ENCODE assay signal across 17 mouse cellular contexts in the genomic region with DNA sequence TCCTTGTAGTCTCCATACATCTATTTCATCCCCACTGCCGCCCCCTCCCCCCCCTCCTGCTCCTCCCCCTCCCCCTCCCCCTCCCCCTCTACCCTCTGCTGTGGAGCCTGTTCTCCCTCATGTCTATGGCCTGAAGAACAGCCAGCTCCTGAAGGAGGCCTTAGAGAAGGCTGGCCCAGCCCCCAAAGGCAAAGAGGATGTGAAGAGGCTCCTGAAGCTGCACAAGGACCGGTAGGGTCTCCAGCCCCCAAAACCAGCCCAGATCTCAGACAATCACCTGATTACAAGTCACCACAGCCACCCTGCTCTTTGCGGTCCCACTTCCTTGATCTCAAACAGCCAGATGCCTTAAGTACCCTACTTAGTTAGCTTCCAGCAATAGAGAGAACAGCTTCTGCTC. TPM values are rescaled to one million over a fixed set of nuclear protein-coding genes. Genes with fewer than 3 reads are reported as not detected.
A peak's percentile ranks its signal among the peaks of the same experiment; 100 is the strongest.
DNase-seq lines count a peak whose midpoint lies in the region; ATAC-seq and TF ChIP-seq lines count a peak whose summit lies in the region.
"Had no signal": no experiment of that assay in that cellular context is flagged by ENCODE, and none has a peak within 500 bp of the region (broad histone marks: within the 10 kb centered on the region; RNA-seq: fewer than 3 reads in every experiment).

No protein-coding gene starts in this region.

- TF ChIP-seq EP300 in liver, embryonic 14.5 days (IDR thresholded peaks at IDR 0.05; ENCODE audit: low read depth) = no peak

- 0 out of 2 replicates have a peak overlapping the region, but pooled peaks have one; percentile 95 for H3K4me2 ChIP-seq in forebrain, embryonic 12.5 days
- H3K4me2 ChIP-seq in forebrain, embryonic 14.5 days (ENCODE audit: low read length) = no peak overlapping the region
- peak overlapping the region; percentile 73; the same call in 1 of the 2 replicates for H3K4me2 ChIP-seq in kidney, embryonic 15.5 days
- peak overlapping the region; percentile 86; the same call in 1 of the 2 replicates for H3K4me2 ChIP-seq in liver, embryonic 14.5 days (ENCODE audit: low read depth)

- no peaks in the 10 kb centered on the region for H3K9me3 ChIP-seq in forebrain, embryonic 12.5 days
- no peaks in the 10 kb centered on the region for H3K9me3 ChIP-seq in forebrain, embryonic 14.5 days (replicated peaks; ENCODE audit: control insufficient read depth, low read length)
- no peaks in the 10 kb centered on the region for H3K9me3 ChIP-seq in kidney, embryonic 15.5 days (replicated peaks)
- no peaks in the 10 kb centered on the region for H3K9me3 ChIP-seq in liver, embryonic 14.5 days (ENCODE audit: control insufficient read depth, low read length)
- H3K9me3 ChIP-seq: heart, embryonic 15.5 days; lung, embryonic 15.5 days; midbrain, embryonic 13.5 days had no signal

- H3K4me3 ChIP-seq in forebrain, embryonic 12.5 days (replicated peaks) = no peak overlapping the region
- no peak overlapping the region for H3K4me3 ChIP-seq in forebrain, embryonic 14.5 days (ENCODE audit: low read depth, low read length)
- H3K4me3 ChIP-seq in kidney, embryonic 15.5 days (replicated peaks) = no peak overlapping the region
- no peak overlapping the region for H3K4me3 ChIP-seq in liver, embryonic 14.5 days (ENCODE audit: insufficient read depth in 1 of 2, low read depth in 2 of 2, low read length in 2 of 2)

- no peak overlapping the region for H3K27ac ChIP-seq in forebrain, embryonic 12.5 days
- H3K27ac ChIP-seq in forebrain, embryonic 14.5 days (ENCODE audit: low read depth, low read length) = no peak overlapping the region
- 0 out of 2 replicates have a peak overlapping the region, but pooled peaks have one; percentile 98 for H3K27ac ChIP-seq in kidney, embryonic 15.5 days
- no peak overlapping the region for H3K27ac ChIP-seq in liver, embryonic 14.5 days

- 85% methylated on average over 3 of the region's 3 CpGs for WGBS in forebrain, embryonic 12.5 days
- 85% methylated on average over 3 of the region's 3 CpGs for WGBS in forebrain, embryonic 14.5 days
- WGBS in kidney, embryonic 15.5 days = 89% methylated on average over 3 of the region's 3 CpGs
- 62% methylated on average over 3 of the region's 3 CpGs for WGBS in liver, embryonic 14.5 days (ENCODE audit: insufficient replicate concordance)

- no peak for TF ChIP-seq CTCF in liver, embryonic 14.5 days (IDR thresholded peaks at IDR 0.05; ENCODE audit: low read depth)

- peaks cover 31% of the 10 kb centered on the region for H3K36me3 ChIP-seq in forebrain, embryonic 12.5 days (replicated peaks)
- H3K36me3 ChIP-seq in forebrain, embryonic 14.5 days (ENCODE audit: control insufficient read depth, insufficient read depth, low read length) = peaks cover 30% of the 10 kb centered on the region
- peaks cover 52% of the 10 kb centered on the region for H3K36me3 ChIP-seq in kidney, embryonic 15.5 days
- H3K36me3 ChIP-seq in liver, embryonic 14.5 days (replicated peaks; ENCODE audit: control insufficient read depth, insufficient read depth, low read depth) = peaks cover 16% of the 10 kb centered on the region

- H3K4me1 ChIP-seq in forebrain, embryonic 12.5 days = peaks cover 25% of the 10 kb centered on the region
- H3K4me1 ChIP-seq in forebrain, embryonic 14.5 days (ENCODE audit: control insufficient read depth, insufficient read depth, low read length) = peaks cover 11% of the 10 kb centered on the region
- H3K4me1 ChIP-seq in kidney, embryonic 15.5 days = peaks cover 28% of the 10 kb centered on the region
- H3K4me1 ChIP-seq in liver, embryonic 14.5 days (replicated peaks; ENCODE audit: control insufficient read depth in 2 of 2, insufficient read depth in 2 of 2, low read length in 1 of 2) = peaks cover 11 to 16% of the 10 kb centered on the region in 2 experiments

- no peaks in the 10 kb centered on the region for H3K27me3 ChIP-seq in forebrain, embryonic 12.5 days
- H3K27me3 ChIP-seq in forebrain, embryonic 14.5 days (replicated peaks; ENCODE audit: control insufficient read depth, insufficient read depth, low read length) = no peaks in the 10 kb centered on the region
- H3K27me3 ChIP-seq in kidney, embryonic 15.5 days = no peaks in the 10 kb centered on the region
- H3K27me3 ChIP-seq in liver, embryonic 14.5 days (ENCODE audit: control insufficient read depth, insufficient read depth, low read length) = no peaks in the 10 kb centered on the region
- H3K27me3 ChIP-seq: heart, embryonic 15.5 days; lung, embryonic 15.5 days; midbrain, embryonic 13.5 days had no signal

- DNase-seq in forebrain, embryonic 14.5 days (ENCODE audit: low spot score) = no peak
- DNase-seq in kidney, postnatal 25 days = no peak
- peak; percentile 41 for DNase-seq in ZHBTc4 (ENCODE audit: low read depth, low spot score)
- no peak for DNase-seq in liver, embryonic 14.5 days (ENCODE audit: low read depth in 3 of 3, low spot score in 3 of 3)
- no peak for DNase-seq in adrenal gland, postnatal 25 days
- no peak for DNase-seq in kidney, postnatal 4 days
- DNase-seq: cerebellum, postnatal 25 days; right cerebral cortex, postnatal 14 days had no signal

- H3K9ac ChIP-seq in forebrain, embryonic 12.5 days = no peak overlapping the region
- no peak overlapping the region for H3K9ac ChIP-seq in forebrain, embryonic 14.5 days (ENCODE audit: low read length)
- H3K9ac ChIP-seq in kidney, embryonic 15.5 days = no peak overlapping the region
- H3K9ac ChIP-seq in liver, embryonic 14.5 days (replicated peaks) = no peak overlapping the region; the same call in 1 of the 2 replicates

- no peak for ATAC-seq in forebrain, embryonic 12.5 days (ENCODE audit: low FRiP score)
- no peak for ATAC-seq in forebrain, embryonic 14.5 days
- ATAC-seq in kidney, embryonic 15.5 days (replicated peaks; ENCODE audit: low FRiP score) = no peak
- ATAC-seq in liver, embryonic 14.5 days (ENCODE audit: insufficient read depth) = no peak

RNA-seq across cellular contexts. Expression of gene Snrpa, which starts 1.1 kb away (rescaled TPM):
- polyA plus RNA-seq in forebrain, embryonic 12.5 days (2016; fragmentation: Nextera tagmentation; extraction: Ambion mirVana) = 302 and 306 TPM in 2 replicates
- polyA plus RNA-seq in forebrain, embryonic 14.5 days (2014; fragmentation: Nextera tagmentation; extraction: Ambion mirVana) = 264 and 273 TPM in 2 replicates
- polyA plus RNA-seq in kidney, embryonic 15.5 days (2015; fragmentation: Nextera tagmentation; extraction: Ambion mirVana) = 264 and 278 TPM in 2 replicates
- polyA plus RNA-seq in liver, embryonic 14.5 days (2012; rRNA removed) = 77.6 and 93.3 TPM in 2 replicates
- 82.6 and 90.6 TPM in 2 replicates for polyA plus RNA-seq in liver, embryonic 14.5 days (2014; fragmentation: Nextera tagmentation; extraction: Ambion mirVana)
- total RNA-seq in adrenal gland, postnatal 25 days (2021) = 108 and 114 TPM in 2 replicates

RNA-seq across cellular contexts. Expression of gene BC024978, which starts 1.6 kb away (rescaled TPM):
- 3.9 and 4.1 TPM in 2 replicates for polyA plus RNA-seq in forebrain, embryonic 12.5 days (2016; fragmentation: Nextera tagmentation; extraction: Ambion mirVana)
- polyA plus RNA-seq in forebrain, embryonic 14.5 days (2014; fragmentation: Nextera tagmentation; extraction: Ambion mirVana) = 2.8 and 3.2 TPM in 2 replicates
- 3.9 and 4.2 TPM in 2 replicates for polyA plus RNA-seq in kidney, embryonic 15.5 days (2015; fragmentation: Nextera tagmentation; extraction: Ambion mirVana)
- polyA plus RNA-seq in liver, embryonic 14.5 days (2012; rRNA removed) = 1.9 and 2.4 TPM in 2 replicates
- 0.56 and 0.59 TPM in 2 replicates for polyA plus RNA-seq in liver, embryonic 14.5 days (2014; fragmentation: Nextera tagmentation; extraction: Ambion mirVana)
- 23.6 and 28.0 TPM in 2 replicates for total RNA-seq in adrenal gland, postnatal 25 days (2021)

RNA-seq across cellular contexts. Expression of gene Mia, which starts 16.2 kb away (rescaled TPM):
- 9.0 and 11.7 TPM in 2 replicates for polyA plus RNA-seq in forebrain, embryonic 12.5 days (2016; fragmentation: Nextera tagmentation; extraction: Ambion mirVana)
- 11.9 and 15.6 TPM in 2 replicates for polyA plus RNA-seq in forebrain, embryonic 14.5 days (2014; fragmentation: Nextera tagmentation; extraction: Ambion mirVana)
- polyA plus RNA-seq in kidney, embryonic 15.5 days (2015; fragmentation: Nextera tagmentation; extraction: Ambion mirVana) = 18.3 and 20.3 TPM in 2 replicates
- 0.55 and 0.67 TPM in 2 replicates for polyA plus RNA-seq in liver, embryonic 14.5 days (2012; rRNA removed)
- polyA plus RNA-seq in liver, embryonic 14.5 days (2014; fragmentation: Nextera tagmentation; extraction: Ambion mirVana) = 0.52 TPM in 1 of 2 replicates, not detected in the other
- not detected in 2 replicates for total RNA-seq in adrenal gland, postnatal 25 days (2021)
- total RNA-seq: gastrocnemius, adult 18-20 months; neutrophil, adult 5-6 weeks had no signal
- polyA plus RNA-seq: erythroblast, embryonic 14.5 days had no signal

RNA-seq across cellular contexts. Expression of gene Gm21983, which starts 16.2 kb away (rescaled TPM):
- polyA plus RNA-seq in forebrain, embryonic 12.5 days (2016; fragmentation: Nextera tagmentation; extraction: Ambion mirVana) = 0.59 TPM in 1 of 2 replicates, not detected in the other
- not detected in 2 replicates for polyA plus RNA-seq in forebrain, embryonic 14.5 days (2014; fragmentation: Nextera tagmentation; extraction: Ambion mirVana)
- polyA plus RNA-seq in kidney, embryonic 15.5 days (2015; fragmentation: Nextera tagmentation; extraction: Ambion mirVana) = 1.3 TPM in 1 of 2 replicates, not detected in the other
- 0.04 TPM in 2 replicates for polyA plus RNA-seq in liver, embryonic 14.5 days (2012; rRNA removed)
- 0.28 TPM in 1 of 2 replicates, not detected in the other for polyA plus RNA-seq in liver, embryonic 14.5 days (2014; fragmentation: Nextera tagmentation; extraction: Ambion mirVana)
- 0.62 TPM in 1 of 2 replicates, not detected in the other for total RNA-seq in adrenal gland, postnatal 25 days (2021)
- total RNA-seq: left cerebral cortex, adult 8-10 months; neutrophil, adult 5-6 weeks had no signal
- polyA plus RNA-seq: erythroblast, embryonic 14.5 days; heart, embryonic 15.5 days had no signal

RNA-seq across cellular contexts. Expression of gene Rab4b, which starts 18.4 kb away (rescaled TPM):
- 69.4 and 70.4 TPM in 2 replicates for polyA plus RNA-seq in forebrain, embryonic 12.5 days (2016; fragmentation: Nextera tagmentation; extraction: Ambion mirVana)
- 69.8 and 75.8 TPM in 2 replicates for polyA plus RNA-seq in forebrain, embryonic 14.5 days (2014; fragmentation: Nextera tagmentation; extraction: Ambion mirVana)
- 60.1 and 66.8 TPM in 2 replicates for polyA plus RNA-seq in kidney, embryonic 15.5 days (2015; fragmentation: Nextera tagmentation; extraction: Ambion mirVana)
- 15.2 and 15.9 TPM in 2 replicates for polyA plus RNA-seq in liver, embryonic 14.5 days (2012; rRNA removed)
- polyA plus RNA-seq in liver, embryonic 14.5 days (2014; fragmentation: Nextera tagmentation; extraction: Ambion mirVana) = 18.3 and 19.1 TPM in 2 replicates
- total RNA-seq in adrenal gland, postnatal 25 days (2021) = 65.7 and 78.2 TPM in 2 replicates
